15 mouse cellular contexts compared by ENCODE assay signal in genomic region chr9:113415511-113415931, GRCm38 (mm10).
DNase-seq lines count a peak whose midpoint lies in the region; ATAC-seq and TF ChIP-seq lines count a peak whose summit lies in the region.
"Had no signal": no experiment of that assay in that cellular context is flagged by ENCODE, and none has a peak within 500 bp of the region (broad histone marks: within the 10 kb centered on the region; RNA-seq: fewer than 3 reads in every experiment).

No protein-coding gene starts in this region.

- DNase-seq in hindbrain, embryonic 11.5 days (ENCODE audit: low spot score): peak; percentile 25
- no peak for DNase-seq in hindbrain, postnatal 0 days (ENCODE audit: low spot score)
- peak; percentile 39 for DNase-seq in R1 (ENCODE audit: low read depth, low spot score)
- DNase-seq in embryonic facial prominence, embryonic 14.5 days (ENCODE audit: low spot score): no peak
- DNase-seq in stomach, postnatal 0 days (ENCODE audit: low spot score): no peak
- DNase-seq in layer of hippocampus, adult 2 months (ENCODE audit: low spot score in 2 of 2): no peak
- DNase-seq: B cell, adult 2 months; cerebellum, postnatal 10 days; lung, postnatal 10 days; right cerebral cortex, postnatal 25 days; thymus, postnatal 14 days had no signal

- no peaks in the 10 kb centered on the region for H3K27me3 ChIP-seq in hindbrain, embryonic 11.5 days (ENCODE audit: control insufficient read depth, insufficient read depth, low read length)
- H3K27me3 ChIP-seq in hindbrain, postnatal 0 days (ENCODE audit: insufficient read depth, low read length): no peaks in the 10 kb centered on the region
- H3K27me3 ChIP-seq in embryonic facial prominence, embryonic 14.5 days (replicated peaks; ENCODE audit: control insufficient read depth, insufficient read depth, low read length): no peaks in the 10 kb centered on the region
- no peaks in the 10 kb centered on the region for H3K27me3 ChIP-seq in midbrain, embryonic 12.5 days
- no peaks in the 10 kb centered on the region for H3K27me3 ChIP-seq in stomach, postnatal 0 days (ENCODE audit: control insufficient read depth, insufficient read depth, low read length)
- H3K27me3 ChIP-seq: limb, embryonic 15.5 days had no signal

- no peak for TF ChIP-seq EP300 in stomach, postnatal 0 days (optimal IDR thresholded peaks at IDR 0.05)

- no peaks in the 10 kb centered on the region for H3K4me1 ChIP-seq in hindbrain, embryonic 11.5 days (replicated peaks; ENCODE audit: control insufficient read depth, insufficient read depth, low read length)
- 0 out of 2 replicates have a peak, but pooled peaks cover 5% of the 10 kb centered on the region for H3K4me1 ChIP-seq in hindbrain, postnatal 0 days (ENCODE audit: insufficient read depth, low read length)
- H3K4me1 ChIP-seq in embryonic facial prominence, embryonic 14.5 days (ENCODE audit: control insufficient read depth, insufficient read depth, low read length): 0 out of 2 replicates have a peak, but pooled peaks cover 11% of the 10 kb centered on the region
- H3K4me1 ChIP-seq in midbrain, embryonic 12.5 days: peaks cover 6% of the 10 kb centered on the region
- no peaks in the 10 kb centered on the region for H3K4me1 ChIP-seq in stomach, postnatal 0 days (replicated peaks; ENCODE audit: control insufficient read depth, insufficient read depth)

- no peaks in the 10 kb centered on the region for H3K36me3 ChIP-seq in hindbrain, embryonic 11.5 days (ENCODE audit: control insufficient read depth, insufficient read depth, low read length)
- H3K36me3 ChIP-seq in hindbrain, postnatal 0 days (ENCODE audit: insufficient read depth, low read length): no peaks in the 10 kb centered on the region
- H3K36me3 ChIP-seq in embryonic facial prominence, embryonic 14.5 days (ENCODE audit: control insufficient read depth, insufficient read depth, low read length): no peaks in the 10 kb centered on the region
- H3K36me3 ChIP-seq in midbrain, embryonic 12.5 days: no peaks in the 10 kb centered on the region
- no peaks in the 10 kb centered on the region for H3K36me3 ChIP-seq in stomach, postnatal 0 days (ENCODE audit: control insufficient read depth, insufficient read depth, low read length)
- H3K36me3 ChIP-seq: limb, embryonic 15.5 days had no signal

- H3K27ac ChIP-seq in hindbrain, embryonic 11.5 days (ENCODE audit: low read depth, low read length): no peak overlapping the region
- no peak overlapping the region for H3K27ac ChIP-seq in hindbrain, postnatal 0 days
- H3K27ac ChIP-seq in embryonic facial prominence, embryonic 14.5 days (replicated peaks; ENCODE audit: low read depth, low read length): no peak overlapping the region
- no peak overlapping the region; the same call in 1 of the 2 replicates for H3K27ac ChIP-seq in midbrain, embryonic 12.5 days (replicated peaks)
- no peak overlapping the region for H3K27ac ChIP-seq in stomach, postnatal 0 days (replicated peaks)
- no peak overlapping the region for H3K27ac ChIP-seq in layer of hippocampus, adult 2 months
- H3K27ac ChIP-seq: limb, embryonic 15.5 days had no signal

- H3K4me3 ChIP-seq in hindbrain, embryonic 11.5 days (ENCODE audit: low read depth, low read length): no peak overlapping the region
- H3K4me3 ChIP-seq in hindbrain, postnatal 0 days (ENCODE audit: low read length): no peak overlapping the region
- H3K4me3 ChIP-seq in embryonic facial prominence, embryonic 14.5 days (ENCODE audit: low read depth, low read length): no peak overlapping the region
- H3K4me3 ChIP-seq in midbrain, embryonic 12.5 days: no peak overlapping the region
- no peak overlapping the region for H3K4me3 ChIP-seq in stomach, postnatal 0 days (ENCODE audit: low read depth, low read length)
- H3K4me3 ChIP-seq in layer of hippocampus, adult 2 months: no peak overlapping the region
- H3K4me3 ChIP-seq: limb, embryonic 15.5 days had no signal

- H3K9me3 ChIP-seq in hindbrain, embryonic 11.5 days (ENCODE audit: control insufficient read depth, low read length): no peaks in the 10 kb centered on the region
- no peaks in the 10 kb centered on the region for H3K9me3 ChIP-seq in hindbrain, postnatal 0 days (ENCODE audit: low read length)
- no peaks in the 10 kb centered on the region for H3K9me3 ChIP-seq in embryonic facial prominence, embryonic 14.5 days (ENCODE audit: control insufficient read depth, low read length)
- no peaks in the 10 kb centered on the region for H3K9me3 ChIP-seq in midbrain, embryonic 12.5 days
- no peaks in the 10 kb centered on the region for H3K9me3 ChIP-seq in stomach, postnatal 0 days (ENCODE audit: control insufficient read depth, low read length)
- H3K9me3 ChIP-seq: limb, embryonic 15.5 days had no signal

- H3K9ac ChIP-seq in hindbrain, embryonic 11.5 days (ENCODE audit: low read depth, low read length): no peak overlapping the region
- H3K9ac ChIP-seq in hindbrain, postnatal 0 days (replicated peaks; ENCODE audit: low read length): no peak overlapping the region
- H3K9ac ChIP-seq in embryonic facial prominence, embryonic 14.5 days (ENCODE audit: low read depth, low read length): no peak overlapping the region
- no peak overlapping the region for H3K9ac ChIP-seq in midbrain, embryonic 12.5 days (replicated peaks)
- H3K9ac ChIP-seq in stomach, postnatal 0 days (ENCODE audit: low read length): no peak overlapping the region
- H3K9ac ChIP-seq: limb, embryonic 15.5 days had no signal

- 30% methylated on average over 5 of the region's 5 CpGs for WGBS in hindbrain, embryonic 11.5 days
- 37% methylated on average over 5 of the region's 5 CpGs for WGBS in hindbrain, postnatal 0 days
- WGBS in embryonic facial prominence, embryonic 14.5 days: 30% methylated on average over 5 of the region's 5 CpGs
- 20% methylated on average over 5 of the region's 5 CpGs for WGBS in midbrain, embryonic 12.5 days
- 44% methylated on average over 5 of the region's 5 CpGs for WGBS in stomach, postnatal 0 days

- ATAC-seq in hindbrain, embryonic 11.5 days (ENCODE audit: low FRiP score): peak; percentile 78; the same call in 1 of the 2 replicates
- ATAC-seq in hindbrain, postnatal 0 days: no peak
- 0 out of 2 replicates have a peak, but pooled peaks have one; percentile 17 for ATAC-seq in embryonic facial prominence, embryonic 14.5 days (ENCODE audit: low read depth)
- ATAC-seq in midbrain, embryonic 12.5 days (ENCODE audit: low FRiP score, low read depth): peak; percentile 55; the same call in 1 of the 2 replicates
- no peak for ATAC-seq in granulocyte monocyte progenitor cell, adult 5-6 weeks (replicated peaks; ENCODE audit: poor library complexity, severe bottlenecking)
- no peak for ATAC-seq in stomach, postnatal 0 days (ENCODE audit: low FRiP score, low TSS enrichment)

- TF ChIP-seq CTCF in hindbrain, postnatal 0 days (IDR thresholded peaks at IDR 0.05; ENCODE audit: low read depth): no peak
- TF ChIP-seq CTCF in stomach, postnatal 0 days (IDR thresholded peaks at IDR 0.05; ENCODE audit: low read depth): no peak
- no peak for TF ChIP-seq CTCF in layer of hippocampus, adult 2 months (conservative IDR thresholded peaks at IDR 0.05)

- H3K4me2 ChIP-seq in hindbrain, embryonic 11.5 days (replicated peaks; ENCODE audit: low read depth, low read length): no peak overlapping the region
- no peak overlapping the region for H3K4me2 ChIP-seq in hindbrain, postnatal 0 days (ENCODE audit: low read depth, low read length)
- H3K4me2 ChIP-seq in embryonic facial prominence, embryonic 14.5 days (ENCODE audit: low read depth, low read length): no peak overlapping the region
- H3K4me2 ChIP-seq in midbrain, embryonic 12.5 days (replicated peaks): no peak overlapping the region
- no peak overlapping the region for H3K4me2 ChIP-seq in stomach, postnatal 0 days (replicated peaks; ENCODE audit: low read depth)
- H3K4me2 ChIP-seq: heart, embryonic 11.5 days; limb, embryonic 15.5 days had no signal

Comparison
In these comparisons a context has a peak if more than half of its experiments do, and no peak if none do; other contexts are left out.
1. ATAC-seq: peak in hindbrain, embryonic 11.5 days (single experiment), embryonic facial prominence, embryonic 14.5 days (single experiment) and midbrain, embryonic 12.5 days (single experiment); none in hindbrain, postnatal 0 days (single experiment), granulocyte monocyte progenitor cell, adult 5-6 weeks (single experiment) and stomach, postnatal 0 days (single experiment).
2. DNase-seq: peak in hindbrain, embryonic 11.5 days (single experiment) and R1 (single experiment); none in hindbrain, postnatal 0 days (single experiment), embryonic facial prominence, embryonic 14.5 days (single experiment), stomach, postnatal 0 days (single experiment) and layer of hippocampus, adult 2 months (0 of 2).